Mouse (Mus musculus): ENCODE measurements around the gene Acvr1b. TPM values are rescaled to one million over a fixed set of nuclear protein-coding genes. Genes with fewer than 3 reads are reported as not detected.
A peak's percentile ranks its signal among the peaks of the same experiment; 100 is the strongest.

Acvr1b gene
- polyA plus RNA-seq, 1 experiment from 2014 or later, result 24.9 TPM

DNA sequence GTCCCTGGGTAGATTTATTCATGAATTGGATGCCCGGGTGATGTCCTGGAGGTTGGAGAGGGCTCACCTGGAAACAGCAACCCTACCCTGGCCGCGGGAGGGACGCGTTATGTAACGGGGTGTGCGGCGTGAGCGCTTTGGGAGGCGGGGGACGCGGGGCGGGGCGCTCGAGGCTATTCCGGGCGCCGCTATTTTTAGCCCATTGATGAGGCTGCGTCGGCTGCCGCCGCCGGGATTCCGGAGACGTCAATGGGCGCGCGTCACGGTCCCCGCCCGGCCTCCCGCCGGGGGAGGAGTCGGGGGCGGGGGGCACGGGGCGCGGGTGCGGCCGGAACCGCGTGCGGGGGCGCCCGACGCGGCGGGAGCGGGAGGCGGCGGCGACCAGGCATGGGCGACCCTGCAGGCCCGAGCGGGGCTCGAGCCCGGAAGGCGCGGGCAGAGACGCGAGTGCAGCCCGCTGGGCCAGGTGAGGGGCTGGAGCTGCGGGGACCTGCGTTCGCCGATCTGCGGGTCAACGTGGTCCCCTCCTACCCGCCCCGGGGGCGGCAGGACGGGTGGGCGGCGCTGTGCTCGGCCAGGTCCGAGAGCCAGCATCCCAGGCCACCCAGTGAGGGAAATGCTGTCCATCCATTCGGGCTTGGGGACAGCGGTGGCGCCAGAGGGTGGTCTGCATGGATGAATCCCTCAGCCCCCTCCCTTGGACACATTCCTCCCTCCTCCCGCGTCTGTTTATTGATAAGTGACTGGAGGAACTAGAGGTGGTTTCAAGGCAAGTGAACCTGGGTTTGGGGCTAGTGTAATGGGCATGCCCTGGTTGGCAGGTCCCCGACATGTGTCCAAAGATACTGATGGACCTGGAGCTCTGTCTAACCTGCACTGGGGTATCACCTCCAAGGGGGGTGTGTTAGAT lies 80.3 kb downstream of the Acvr1b start, which contains the start of gene Nr4a1:
Nr4a1 (plus strand) TSS at position 384 of the 910 bp plus-strand sequence.
- Histone ChIP-seq H3K4me1 (peaks cover 9% of the 10 kb centered on the region; the same call in 1 of the 2 replicates), H3K27me3 (replicated peaks) (no peaks in the 10 kb centered on the region; the same call in 1 of the 2 replicates), H3K4me3 (peak within 1 kb of the TSS; percentile 60), H3K4me2 (peak within 1 kb of the TSS; percentile 90), H3K27ac (peak within 1 kb of the TSS; percentile 34), H3K9ac (peak within 1 kb of the TSS; percentile 68), H3K9me3 (no peaks in the 10 kb centered on the region), H3K36me3 (replicated peaks) (no peaks in the 10 kb centered on the region)
- under 1% methylated on average over 70 of the region's 82 CpGs for WGBS
- ATAC-seq (replicated peaks), result peak; percentile 77

DNA sequence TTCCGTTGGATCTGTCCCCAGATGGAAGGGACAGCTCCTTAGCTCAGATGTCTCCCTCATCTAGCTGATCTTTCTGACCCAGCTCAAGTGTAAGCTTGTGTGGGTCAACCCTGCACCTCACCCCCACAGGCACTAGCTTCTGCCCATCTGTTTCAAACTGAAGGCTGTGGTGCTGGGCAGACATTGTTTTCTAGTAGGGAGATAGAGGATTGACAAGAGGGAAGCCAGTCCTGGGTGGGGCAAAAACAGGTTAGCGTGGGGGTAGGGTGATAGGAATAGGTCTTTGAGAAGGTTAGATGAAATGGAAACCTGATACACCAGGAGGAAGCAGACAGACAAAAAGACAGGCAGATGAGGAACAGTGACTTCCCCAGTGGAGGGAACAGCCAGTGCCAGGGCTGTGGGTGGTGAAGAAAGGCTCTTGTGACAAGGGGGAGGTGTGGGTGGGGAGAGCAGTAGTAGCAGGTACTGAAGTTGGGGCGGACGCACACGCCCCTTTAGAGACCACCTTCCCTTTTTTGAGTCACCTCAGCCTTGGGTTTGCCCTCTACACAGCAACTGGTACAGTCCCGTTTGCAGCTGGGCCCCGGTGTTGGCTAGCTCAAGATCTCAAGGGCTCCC lies 82.1 kb downstream of the Acvr1b start:
- no peak overlapping the region for H3K4me2 ChIP-seq
- H3K27me3 ChIP-seq (replicated peaks), result no peaks in the 10 kb centered on the region
- H3K36me3 ChIP-seq (replicated peaks), result no peaks in the 10 kb centered on the region

DNA sequence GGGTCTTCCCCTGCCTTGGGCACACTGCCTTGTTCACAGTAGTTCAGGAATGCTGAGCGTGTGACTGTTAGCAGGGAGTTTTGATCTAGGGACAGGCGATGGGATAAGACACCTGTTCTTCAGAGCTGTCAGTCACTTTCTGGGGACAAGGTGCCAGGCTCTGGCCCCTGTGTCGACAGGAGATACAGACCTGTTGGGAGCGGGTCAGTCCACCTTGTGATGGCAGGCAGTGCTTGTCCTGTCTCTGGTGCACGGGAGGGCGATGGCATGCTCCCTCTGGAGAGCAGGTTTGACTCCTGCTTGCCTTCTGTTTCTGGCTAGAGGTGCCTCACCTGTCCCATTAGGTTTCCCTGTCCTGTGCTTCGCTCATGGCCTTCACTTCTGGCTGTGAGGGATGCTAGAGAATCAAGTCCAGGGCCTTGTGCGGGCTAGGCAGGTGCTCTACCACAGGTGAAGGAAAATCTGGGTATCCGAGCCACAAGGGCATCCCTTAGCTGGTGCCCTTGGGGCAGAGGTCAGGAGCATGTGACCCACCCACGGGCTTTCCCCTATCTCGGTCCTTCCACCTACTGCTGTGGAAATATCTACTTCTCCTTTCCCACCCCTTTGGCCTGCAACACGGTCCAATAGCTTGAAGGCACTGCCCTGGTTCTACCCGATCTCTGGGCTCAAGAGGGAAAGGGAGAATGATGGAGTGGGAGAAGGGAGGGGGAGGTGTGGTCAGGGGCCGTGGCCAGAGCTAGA lies 82.8 kb downstream of the Acvr1b start:
- Histone ChIP-seq H3K27me3 (replicated peaks) (no peaks in the 10 kb centered on the region), H3K4me1 (peaks cover 9% of the 10 kb centered on the region; the same call in 1 of the 2 replicates), H3K36me3 (replicated peaks) (no peaks in the 10 kb centered on the region), H3K9me3 (no peaks in the 10 kb centered on the region), H3K9ac (no peak overlapping the region), H3K4me2 (no peak overlapping the region), H3K27ac (no peak overlapping the region), H3K4me3 (no peak overlapping the region)
- no peak for ATAC-seq (replicated peaks)
- WGBS, result 83% methylated on average over 14 of the region's 14 CpGs

More for the DNA sequence above, 82.1 kb downstream of the Acvr1b start:
- H3K27ac ChIP-seq, result no peak overlapping the region
- H3K9me3 ChIP-seq, result no peaks in the 10 kb centered on the region
- H3K4me1 ChIP-seq, result peaks cover 9% of the 10 kb centered on the region; the same call in 1 of the 2 replicates
- ATAC-seq (replicated peaks), result no peak
- no peak overlapping the region for H3K9ac ChIP-seq
- WGBS, result 88% methylated on average over 7 of the region's 7 CpGs
- no peak overlapping the region for H3K4me3 ChIP-seq

DNA sequence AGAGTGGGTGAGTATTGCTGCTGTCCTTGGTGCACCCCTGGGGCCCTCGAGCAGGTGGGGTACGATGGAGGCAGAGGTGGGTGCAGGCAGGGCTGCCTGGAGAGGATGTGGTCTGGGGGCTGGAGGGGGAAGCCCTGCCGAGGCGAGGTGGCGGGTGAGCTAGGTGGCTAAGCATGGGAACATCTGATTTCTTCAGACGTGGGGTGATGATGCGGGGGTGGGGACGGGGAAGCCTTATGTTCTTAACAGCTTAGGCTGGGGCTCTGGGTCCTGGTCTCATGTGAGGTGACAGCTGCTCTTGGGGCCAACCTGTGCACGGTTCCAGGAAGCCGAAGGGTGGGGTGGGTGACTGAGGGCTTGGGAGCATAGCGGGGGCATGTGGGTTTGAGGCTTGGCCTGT lies 84.6 kb downstream of the Acvr1b start:
- no peaks in the 10 kb centered on the region for H3K36me3 ChIP-seq (replicated peaks)
- H3K4me3 ChIP-seq, result no peak overlapping the region
- ATAC-seq (replicated peaks), result no peak
- no peak overlapping the region for H3K4me2 ChIP-seq
- WGBS, result 88% methylated on average over 11 of the region's 11 CpGs
- H3K27ac ChIP-seq, result no peak overlapping the region
- no peaks in the 10 kb centered on the region for H3K9me3 ChIP-seq
- H3K9ac ChIP-seq, result no peak overlapping the region
- H3K27me3 ChIP-seq (replicated peaks), result no peaks in the 10 kb centered on the region
- H3K4me1 ChIP-seq, result peaks cover 9% of the 10 kb centered on the region; the same call in 1 of the 2 replicates

DNA sequence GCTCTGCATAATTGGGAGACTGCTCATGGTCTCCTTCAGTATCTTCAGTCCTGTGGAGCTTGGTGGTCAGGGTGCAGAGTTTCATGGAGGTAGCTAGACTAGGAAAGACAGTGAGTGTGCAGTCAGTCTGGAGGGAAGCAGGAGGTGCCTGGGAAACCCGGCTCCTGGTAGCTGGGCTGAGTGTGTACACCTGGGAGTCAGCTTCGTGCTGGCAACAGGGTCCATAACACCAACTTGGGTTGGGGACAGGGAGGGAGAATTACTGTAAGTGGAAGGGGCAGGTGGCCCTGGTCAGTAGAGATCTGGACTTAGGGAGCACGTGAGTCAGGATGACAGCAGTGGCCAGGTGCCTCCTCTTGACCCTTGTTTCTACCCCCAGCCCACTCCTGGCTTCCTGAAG lies 86.1 kb downstream of the Acvr1b start:
- Histone ChIP-seq H3K9ac (no peak overlapping the region), H3K4me2 (no peak overlapping the region), H3K36me3 (replicated peaks) (no peaks in the 10 kb centered on the region), H3K9me3 (no peaks in the 10 kb centered on the region), H3K27me3 (replicated peaks) (no peaks in the 10 kb centered on the region), H3K4me1 (peaks cover 1% of the 10 kb centered on the region; the same call in 1 of the 2 replicates), H3K4me3 (no peak overlapping the region), H3K27ac (no peak overlapping the region)
- ATAC-seq (replicated peaks), result no peak
- 85% methylated on average over 3 of the region's 3 CpGs for WGBS

DNA sequence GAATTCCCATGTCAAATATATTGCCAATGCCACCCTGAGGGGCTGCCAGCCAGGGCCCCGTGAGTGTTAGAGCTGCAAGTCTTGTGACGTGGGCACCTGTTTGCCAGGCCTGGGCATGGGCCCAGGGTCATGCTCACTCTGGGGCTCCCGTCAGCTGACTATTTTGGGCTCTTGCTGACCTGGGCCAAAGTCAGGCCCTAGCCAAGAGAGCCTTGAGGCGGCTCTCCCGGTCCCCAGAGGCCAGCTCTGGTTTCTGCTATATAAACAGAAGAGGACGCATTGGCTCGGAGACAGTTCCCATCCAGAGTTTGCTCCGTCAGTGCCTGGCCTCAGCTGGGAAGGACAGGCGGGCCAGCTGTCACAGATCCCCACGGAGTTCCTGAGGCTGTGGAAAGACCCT lies 86.5 kb downstream of the Acvr1b start:
- Histone ChIP-seq H3K4me1 (no peaks in the 10 kb centered on the region), H3K9ac (no peak overlapping the region), H3K27me3 (replicated peaks) (peaks cover 2% of the 10 kb centered on the region), H3K4me2 (no peak overlapping the region), H3K9me3 (no peaks in the 10 kb centered on the region), H3K4me3 (no peak overlapping the region), H3K36me3 (replicated peaks) (no peaks in the 10 kb centered on the region), H3K27ac (no peak overlapping the region)
- 52% methylated on average over 10 of the region's 10 CpGs for WGBS
- ATAC-seq (replicated peaks), result no peak

DNA sequence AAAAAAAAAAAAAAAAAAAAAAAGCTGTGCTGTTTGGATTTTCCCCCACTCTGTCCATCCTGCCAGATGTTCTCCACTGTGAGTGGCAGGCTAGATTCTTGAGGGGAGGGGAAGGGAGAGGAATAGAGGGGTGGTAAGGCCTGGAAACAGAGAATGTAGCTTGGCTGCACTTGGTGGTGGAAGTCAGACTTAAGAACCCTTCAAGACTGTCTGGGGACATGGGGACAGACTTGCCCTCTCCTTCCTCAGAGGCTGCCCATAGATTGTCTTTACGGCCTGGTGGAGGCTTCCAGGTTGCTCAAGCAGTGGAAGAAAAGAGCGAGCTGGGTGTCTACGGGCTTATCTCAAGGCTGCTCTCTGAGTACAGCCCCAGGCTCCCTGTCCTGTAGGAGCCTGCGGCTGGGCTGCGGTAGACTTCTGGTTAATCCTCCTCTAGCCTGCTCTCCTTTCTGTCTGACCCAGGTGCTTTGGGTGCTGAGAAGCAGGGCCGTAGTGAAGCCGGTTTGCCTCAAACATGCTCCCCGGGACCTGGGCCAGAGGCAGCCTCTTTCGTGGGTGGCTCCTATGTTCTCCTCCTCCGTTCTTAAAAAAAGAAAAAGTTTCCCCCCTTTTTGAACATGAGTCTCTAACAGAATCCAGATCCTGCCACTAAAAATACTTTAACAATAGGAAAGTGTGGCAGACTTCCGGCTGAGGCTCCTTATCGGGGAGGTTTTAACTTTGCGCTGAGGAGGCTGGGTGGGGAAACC lies 87.2 kb downstream of the Acvr1b start:
- Histone ChIP-seq H3K27ac (no peak overlapping the region), H3K27me3 (replicated peaks) (peaks cover 9% of the 10 kb centered on the region), H3K9ac (no peak overlapping the region), H3K36me3 (replicated peaks) (no peaks in the 10 kb centered on the region), H3K9me3 (no peaks in the 10 kb centered on the region), H3K4me3 (no peak overlapping the region), H3K4me2 (no peak overlapping the region), H3K4me1 (peaks cover 6% of the 10 kb centered on the region)
- no peak for ATAC-seq (replicated peaks)
- 67% methylated on average over 13 of the region's 13 CpGs for WGBS

DNA sequence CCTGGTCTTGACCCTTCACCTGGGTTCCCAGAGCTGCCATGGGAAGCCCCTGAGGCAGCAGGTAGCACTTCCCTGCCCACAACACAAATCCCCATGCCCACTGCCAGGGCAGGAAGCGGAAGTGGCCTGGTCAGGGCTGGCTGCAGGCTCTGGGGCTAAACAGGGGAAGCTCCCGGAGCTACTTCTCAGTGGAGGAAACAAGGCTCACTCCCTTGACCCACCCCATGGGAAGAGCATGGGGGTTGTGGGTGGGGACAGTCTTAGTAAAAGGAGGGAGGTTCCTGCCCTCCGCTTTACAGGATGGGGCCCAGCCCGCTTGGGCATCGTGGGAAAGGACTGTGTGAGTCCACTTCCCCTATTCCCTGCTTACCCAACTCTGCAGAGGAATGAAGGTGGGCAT lies 88.6 kb downstream of the Acvr1b start:
- Histone ChIP-seq H3K36me3 (replicated peaks) (no peaks in the 10 kb centered on the region), H3K4me1 (peaks cover 15% of the 10 kb centered on the region), H3K4me2 (no peak overlapping the region), H3K9me3 (no peaks in the 10 kb centered on the region), H3K4me3 (no peak overlapping the region), H3K27ac (no peak overlapping the region), H3K9ac (no peak overlapping the region), H3K27me3 (replicated peaks) (peaks cover 22% of the 10 kb centered on the region)
- 81% methylated on average over 5 of the region's 5 CpGs for WGBS
- no peak for ATAC-seq (replicated peaks)

Small RNA genes within 50 kb of the gene (microRNA-seq; reads per million reads assigned to microRNA genes)
- gene Mir6962, result 0.74 reads per million

Other genes with a start within 250 kb of the Acvr1b start
- not detected in 2 replicates for gene Gm47841, start 126.7 kb upstream of the Acvr1b start, polyA plus RNA-seq (2015; fragmentation: Nextera tagmentation; extraction: Ambion mirVana)
- 0.09 TPM in 1 of 2 replicates, not detected in the other for gene Fignl2, start 95.5 kb upstream of the Acvr1b start, polyA plus RNA-seq (2015; fragmentation: Nextera tagmentation; extraction: Ambion mirVana)
- not detected in 2 replicates for gene Ankrd33, start 58.3 kb upstream of the Acvr1b start, polyA plus RNA-seq (2015; fragmentation: Nextera tagmentation; extraction: Ambion mirVana)
- gene Acvrl1, start 45.5 kb upstream of the Acvr1b start, polyA plus RNA-seq (2015; fragmentation: Nextera tagmentation; extraction: Ambion mirVana), result 8.6 and 8.7 TPM in 2 replicates
- gene Grasp, start 50.1 kb downstream of the Acvr1b start, polyA plus RNA-seq (2015; fragmentation: Nextera tagmentation; extraction: Ambion mirVana), result 1.3 and 1.9 TPM in 2 replicates
- gene Nr4a1, start 80.2 kb downstream of the Acvr1b start, polyA plus RNA-seq (2015; fragmentation: Nextera tagmentation; extraction: Ambion mirVana), result 4.2 and 4.9 TPM in 2 replicates
- 83.9 and 84.3 TPM in 2 replicates for gene Atg101, start 110.2 kb downstream of the Acvr1b start, polyA plus RNA-seq (2015; fragmentation: Nextera tagmentation; extraction: Ambion mirVana)
- 0.28 and 0.45 TPM in 2 replicates for gene 6030408B16Rik, start 119.1 kb downstream of the Acvr1b start, polyA plus RNA-seq (2015; fragmentation: Nextera tagmentation; extraction: Ambion mirVana)
- gene Krt80, start 196.1 kb downstream of the Acvr1b start, polyA plus RNA-seq (2015; fragmentation: Nextera tagmentation; extraction: Ambion mirVana), result 0.09 and 0.23 TPM in 2 replicates
- 0.52 and 0.62 TPM in 2 replicates for gene Krt7, start 237.0 kb downstream of the Acvr1b start, polyA plus RNA-seq (2015; fragmentation: Nextera tagmentation; extraction: Ambion mirVana)